Mouse (Mus musculus): Measurements from ENCODE around the gene Zmynd8. TPM values are rescaled to one million over a fixed set of nuclear protein-coding genes. Genes with fewer than 3 reads are reported as not detected.
A peak's percentile ranks its signal among the peaks of the same experiment; 100 is the strongest.

The Zmynd8 gene
- total RNA-seq, 2 experiments from 2014 or later = 173 to 186 TPM

GRCm38 (mm10) chr2:165752704-165753103 is 146.1 kb downstream of the Zmynd8 start:
- H3K4me3 ChIP-seq = no peak overlapping the region
- H3K27ac ChIP-seq = no peak overlapping the region
- TF ChIP-seq CTCF (conservative IDR thresholded peaks at IDR 0.05) = no peak
- DNase-seq (ENCODE audit: low spot score in 2 of 2) = no peak

GRCm38 (mm10) chr2:165751068-165751467 is 147.7 kb downstream of the Zmynd8 start:
- DNase-seq (ENCODE audit: low spot score in 2 of 2) = no peak
- H3K4me3 ChIP-seq = no peak overlapping the region
- peak; percentile 68 for TF ChIP-seq CTCF (conservative IDR thresholded peaks at IDR 0.05)
- no peak overlapping the region for H3K27ac ChIP-seq

- no peak overlapping the region for H3K4me3 ChIP-seq
- TF ChIP-seq CTCF (conservative IDR thresholded peaks at IDR 0.05) = no peak
- no peak for DNase-seq (ENCODE audit: low spot score in 2 of 2)
- no peak overlapping the region for H3K27ac ChIP-seq
Observed at GRCm38 (mm10) chr2:165748426-165748825, 150.4 kb downstream of the Zmynd8 start.

GRCm38 (mm10) chr2:165747975-165748374 is 150.8 kb downstream of the Zmynd8 start:
- Histone ChIP-seq H3K4me3 (no peak overlapping the region), H3K27ac (no peak overlapping the region)
- no peak for DNase-seq (ENCODE audit: low spot score in 2 of 2)
- no peak for TF ChIP-seq CTCF (conservative IDR thresholded peaks at IDR 0.05)

- Histone ChIP-seq H3K4me3 (no peak overlapping the region; the same call in 1 of the 2 replicates), H3K27ac (no peak overlapping the region)
- TF ChIP-seq CTCF (conservative IDR thresholded peaks at IDR 0.05) = no peak
- no peak for DNase-seq (ENCODE audit: low spot score in 2 of 2)
Observed at GRCm38 (mm10) chr2:165745306-165746098, 153.3 kb downstream of the Zmynd8 start.

- H3K4me3 ChIP-seq = no peak overlapping the region
- no peak for TF ChIP-seq CTCF (conservative IDR thresholded peaks at IDR 0.05)
- no peak overlapping the region for H3K27ac ChIP-seq
- no peak for DNase-seq (ENCODE audit: low spot score in 2 of 2)
Observed at GRCm38 (mm10) chr2:165742210-165742786, 156.5 kb downstream of the Zmynd8 start.

- Histone ChIP-seq H3K4me3 (no peak overlapping the region), H3K27ac (no peak overlapping the region)
- no peak for TF ChIP-seq CTCF (conservative IDR thresholded peaks at IDR 0.05)
- no peak for DNase-seq (ENCODE audit: low spot score in 2 of 2)
Observed at GRCm38 (mm10) chr2:165741526-165742050, 157.2 kb downstream of the Zmynd8 start.

- no peak overlapping the region for H3K4me3 ChIP-seq
- no peak overlapping the region for H3K27ac ChIP-seq
- TF ChIP-seq CTCF (conservative IDR thresholded peaks at IDR 0.05) = no peak
- DNase-seq (ENCODE audit: low spot score in 2 of 2) = no peak
Observed at GRCm38 (mm10) chr2:165740982-165741381, 157.8 kb downstream of the Zmynd8 start.

GRCm38 (mm10) chr2:165740381-165740780 is 158.4 kb downstream of the Zmynd8 start:
- DNase-seq (ENCODE audit: low spot score in 2 of 2) = no peak
- Histone ChIP-seq H3K4me3 (no peak overlapping the region), H3K27ac (no peak overlapping the region)
- no peak for TF ChIP-seq CTCF (conservative IDR thresholded peaks at IDR 0.05)

GRCm38 (mm10) chr2:165736297-165736696 is 162.5 kb downstream of the Zmynd8 start:
- H3K27ac ChIP-seq = no peak overlapping the region
- H3K4me3 ChIP-seq = no peak overlapping the region
- no peak for DNase-seq (ENCODE audit: low spot score in 2 of 2)
- TF ChIP-seq CTCF (conservative IDR thresholded peaks at IDR 0.05) = peak; percentile 49

Small RNA genes within 50 kb of the gene (microRNA-seq; reads per million reads assigned to microRNA genes)
- gene Gm22692 = 0 reads per million in 2 experiments

Other genes with a start within 250 kb of the Zmynd8 start
- 10 to 100 TPM; 27.8 to 37.7 TPM for gene Ncoa3, start 93.6 kb upstream of the Zmynd8 start, total RNA-seq (2021)

Data from layer of hippocampus, adult 2 months (tissue).